Mouse (Mus musculus): ENCODE measurements around the gene Pde6c. TPM values are rescaled to one million over a fixed set of nuclear protein-coding genes. Genes with fewer than 3 reads are reported as not detected.

Gene Pde6c
- polyA plus RNA-seq, 1 experiment = 0.07 TPM

GRCm38 (mm10) chr19:38195245-38195644 is 62.7 kb downstream of the Pde6c start:
- no peaks in the 10 kb centered on the region for H3K4me1 ChIP-seq (ENCODE audit: control insufficient read depth, insufficient read depth, low read length)

GRCm38 (mm10) chr19:38198731-38199130 is 66.2 kb downstream of the Pde6c start:
- WGBS = 90% methylated on average over 5 of the region's 5 CpGs

More at GRCm38 (mm10) chr19:38195245-38195644, 62.7 kb downstream of the Pde6c start:
- 94% methylated on average over 4 of the region's 4 CpGs for WGBS
- Histone ChIP-seq H3K27me3 (ENCODE audit: control insufficient read depth, insufficient read depth, low read length) (no peaks in the 10 kb centered on the region), H3K27ac (ENCODE audit: insufficient read depth, low read length) (no peak overlapping the region), H3K4me3 (replicated peaks; ENCODE audit: insufficient read depth, low read depth, low read length) (no peak overlapping the region)
- TF ChIP-seq CTCF (IDR thresholded peaks at IDR 0.05; ENCODE audit: borderline replicate concordance, insufficient read depth, low read depth, low read length) = no peak
- no peak for TF ChIP-seq POLR2A (IDR thresholded peaks at IDR 0.05; ENCODE audit: borderline replicate concordance, insufficient read depth, low read length)
- no peak for DNase-seq

GRCm38 (mm10) chr19:38206669-38207068 is 74.1 kb downstream of the Pde6c start:
- no peak for DNase-seq
- H3K27me3 ChIP-seq (ENCODE audit: control insufficient read depth, insufficient read depth, low read length) = no peaks in the 10 kb centered on the region
- WGBS = 49% methylated on average over 9 of the region's 9 CpGs

More at GRCm38 (mm10) chr19:38198731-38199130, 66.2 kb downstream of the Pde6c start:
- no peak for DNase-seq
- no peaks in the 10 kb centered on the region for H3K4me1 ChIP-seq (ENCODE audit: control insufficient read depth, insufficient read depth, low read length)
- no peak overlapping the region for H3K4me3 ChIP-seq (replicated peaks; ENCODE audit: insufficient read depth, low read depth, low read length)
- H3K27me3 ChIP-seq (ENCODE audit: control insufficient read depth, insufficient read depth, low read length) = no peaks in the 10 kb centered on the region
- TF ChIP-seq CTCF (IDR thresholded peaks at IDR 0.05; ENCODE audit: borderline replicate concordance, insufficient read depth, low read depth, low read length) (no peak), POLR2A (IDR thresholded peaks at IDR 0.05; ENCODE audit: borderline replicate concordance, insufficient read depth, low read length) (no peak)
- no peak overlapping the region for H3K27ac ChIP-seq (ENCODE audit: insufficient read depth, low read length)

GRCm38 (mm10) chr19:38217696-38218095 is 85.1 kb downstream of the Pde6c start:
- no peak for TF ChIP-seq POLR2A (IDR thresholded peaks at IDR 0.05; ENCODE audit: borderline replicate concordance, insufficient read depth, low read length)
- WGBS = 99% methylated on average over 3 of the region's 3 CpGs
- Histone ChIP-seq H3K4me3 (replicated peaks; ENCODE audit: insufficient read depth, low read depth, low read length) (no peak overlapping the region), H3K27ac (ENCODE audit: insufficient read depth, low read length) (no peak overlapping the region), H3K27me3 (ENCODE audit: control insufficient read depth, insufficient read depth, low read length) (no peaks in the 10 kb centered on the region), H3K4me1 (ENCODE audit: control insufficient read depth, insufficient read depth, low read length) (no peaks in the 10 kb centered on the region)
- no peak for DNase-seq

More at GRCm38 (mm10) chr19:38206669-38207068, 74.1 kb downstream of the Pde6c start:
- H3K4me1 ChIP-seq (ENCODE audit: control insufficient read depth, insufficient read depth, low read length) = no peaks in the 10 kb centered on the region
- no peak overlapping the region for H3K27ac ChIP-seq (ENCODE audit: insufficient read depth, low read length)
- H3K4me3 ChIP-seq (replicated peaks; ENCODE audit: insufficient read depth, low read depth, low read length) = no peak overlapping the region
- TF ChIP-seq POLR2A (IDR thresholded peaks at IDR 0.05; ENCODE audit: borderline replicate concordance, insufficient read depth, low read length) (no peak), CTCF (IDR thresholded peaks at IDR 0.05; ENCODE audit: borderline replicate concordance, insufficient read depth, low read depth, low read length) (peak; percentile 67)

GRCm38 (mm10) chr19:38223356-38223904 is 90.8 kb downstream of the Pde6c start:
- 4% methylated on average over 12 of the region's 12 CpGs for WGBS
- H3K27me3 ChIP-seq (ENCODE audit: control insufficient read depth, insufficient read depth, low read length) = no peaks in the 10 kb centered on the region
- no peak for DNase-seq
- H3K4me1 ChIP-seq (ENCODE audit: control insufficient read depth, insufficient read depth, low read length) = peaks cover 3% of the 10 kb centered on the region; the same call in 1 of the 2 replicates
- H3K4me3 ChIP-seq (replicated peaks; ENCODE audit: insufficient read depth, low read depth, low read length) = peak overlapping the region; percentile 86
- H3K27ac ChIP-seq (ENCODE audit: insufficient read depth, low read length) = peak overlapping the region; percentile 54; the same call in 1 of the 2 replicates
- no peak for TF ChIP-seq POLR2A (IDR thresholded peaks at IDR 0.05; ENCODE audit: borderline replicate concordance, insufficient read depth, low read length)
- TF ChIP-seq CTCF (IDR thresholded peaks at IDR 0.05; ENCODE audit: borderline replicate concordance, insufficient read depth, low read depth, low read length) = no peak

GRCm38 (mm10) chr19:38223905-38224684 is 91.5 kb downstream of the Pde6c start, which contains the start of gene Fra10ac1:
Gene Fra10ac1, minus strand, starts transcription at chr19:38224156.
- H3K4me3 ChIP-seq (replicated peaks; ENCODE audit: insufficient read depth, low read depth, low read length) = peak within 1 kb of the TSS; percentile 86
- H3K4me1 ChIP-seq (ENCODE audit: control insufficient read depth, insufficient read depth, low read length) = peaks cover 3% of the 10 kb centered on the region; the same call in 1 of the 2 replicates
- H3K27ac ChIP-seq (ENCODE audit: insufficient read depth, low read length) = peak within 1 kb of the TSS; percentile 85
- WGBS = under 1% methylated on average over 49 of the region's 49 CpGs
- peak; percentile 95 to 98 for DNase-seq
- no peaks in the 10 kb centered on the region for H3K27me3 ChIP-seq (ENCODE audit: control insufficient read depth, insufficient read depth, low read length)
- TF ChIP-seq CTCF (IDR thresholded peaks at IDR 0.05; ENCODE audit: borderline replicate concordance, insufficient read depth, low read depth, low read length) (peak; percentile 59), POLR2A (IDR thresholded peaks at IDR 0.05; ENCODE audit: borderline replicate concordance, insufficient read depth, low read length) (peak; percentile 66)

GRCm38 (mm10) chr19:38224685-38225060 is 92.1 kb downstream of the Pde6c start:
- DNase-seq = peak; percentile 65 to 75
- WGBS = 1% methylated on average over 9 of the region's 9 CpGs
- Histone ChIP-seq H3K4me1 (ENCODE audit: control insufficient read depth, insufficient read depth, low read length) (peaks cover 3% of the 10 kb centered on the region; the same call in 1 of the 2 replicates), H3K4me3 (replicated peaks; ENCODE audit: insufficient read depth, low read depth, low read length) (peak overlapping the region; percentile 86), H3K27ac (ENCODE audit: insufficient read depth, low read length) (peak overlapping the region; percentile 85), H3K27me3 (ENCODE audit: control insufficient read depth, insufficient read depth, low read length) (no peaks in the 10 kb centered on the region)
- TF ChIP-seq POLR2A (IDR thresholded peaks at IDR 0.05; ENCODE audit: borderline replicate concordance, insufficient read depth, low read length) (peak; percentile 33; the same call in 1 of the 2 replicates), CTCF (IDR thresholded peaks at IDR 0.05; ENCODE audit: borderline replicate concordance, insufficient read depth, low read depth, low read length) (no peak)
